Mouse (Mus musculus) lung, adult 2 months (tissue): Measurements from ENCODE around the gene Pabpn1l. TPM values are rescaled to one million over a fixed set of nuclear protein-coding genes. Genes with fewer than 3 reads are reported as not detected.

Source experiments
- DNase-seq: peaks from one replicate; pipeline ENCODE4 v3.0.0; 2022
- H3K4me1 ChIP-seq: fragments of 200-500 bp; 2 replicates; pipeline ENCODE4 v1.6.1; 2011; ENCODE audit warnings: low read length; ENCODE audit not compliant: control insufficient read depth, insufficient read depth
- H3K4me3 ChIP-seq: fragments of 200-500 bp; replicated peaks from 2 replicates; pipeline ENCODE3; 2011; ENCODE audit warnings: low read depth, mild to moderate bottlenecking, control low read depth, low read length; ENCODE audit errors: extremely low read depth
- CTCF ChIP-seq: fragments of 200-500 bp; IDR thresholded peaks from 2 replicates; pipeline ENCODE4 v1.5.1; 2011; ENCODE audit warnings: mild to moderate bottlenecking, low read length, control low read depth; ENCODE audit not compliant: insufficient read depth
- POLR2A ChIP-seq: fragments of 200-500 bp; IDR thresholded peaks from 2 replicates; pipeline ENCODE4 v1.6.1; 2011; ENCODE audit warnings: low read depth, mild to moderate bottlenecking, control low read depth, low read length, borderline replicate concordance; ENCODE audit errors: extremely low read depth
- WGBS: fragments of 180-500 bp; shearing (Covaris S2); methylation state at CpG from one replicate; pipeline ENCODE4 v1.1.7; 2018; 5-methylcytosine and 5-hydroxymethylcytosine counted together
- polyA plus RNA-seq: library from polyadenylated mRNA; depleted of rRNA; stranded (reverse); fragments of >200 nt; gene quantifications from 2 replicates; pipeline ENCODE4 v1.2.3, GENCODE M21; 2012

Pabpn1l gene
- polyA plus RNA-seq, 1 experiment = not detected

DNA sequence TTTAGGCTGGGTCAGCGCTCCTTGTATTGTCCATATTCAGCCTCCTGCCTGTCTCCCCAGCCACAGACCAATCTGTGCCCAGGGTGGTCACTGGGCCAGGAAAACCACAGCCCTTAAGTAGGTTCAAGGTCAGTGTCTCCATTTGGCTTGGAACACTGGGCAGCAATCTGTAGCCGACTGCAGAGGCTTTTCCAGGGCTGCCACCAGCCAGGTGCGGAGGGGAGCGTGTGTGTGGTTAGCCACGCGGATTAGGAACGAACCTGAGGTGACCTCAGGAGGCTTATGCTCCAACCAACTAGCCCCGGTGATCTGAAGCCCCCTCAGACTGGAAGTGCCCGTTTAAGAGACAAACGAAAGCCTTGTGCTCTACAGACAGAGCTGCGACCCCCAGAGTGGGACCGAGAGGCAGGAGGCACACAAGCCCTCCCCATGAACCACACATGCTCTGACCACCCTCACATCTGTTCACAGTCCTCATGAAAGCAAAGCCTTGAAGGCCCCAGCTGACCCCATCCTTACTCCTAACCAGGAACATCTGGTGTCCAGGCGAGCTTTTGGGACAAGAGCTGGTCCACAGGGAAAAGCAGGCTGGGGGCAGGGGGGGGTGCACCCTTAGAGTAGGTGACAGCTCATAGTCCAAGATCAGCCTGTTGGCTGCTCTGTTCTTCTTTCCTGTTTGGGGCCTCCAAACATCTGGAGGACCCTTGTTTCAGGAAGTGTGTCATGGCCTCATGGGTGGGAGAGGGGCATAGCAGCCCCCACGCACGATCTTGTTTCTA lies 25.8 kb upstream of the Pabpn1l start:
- Histone ChIP-seq H3K4me3 (no peak overlapping the region), H3K4me1 (no peaks in the 10 kb centered on the region; the same call in 1 of the 2 replicates)
- no peak for DNase-seq
- WGBS = 74% methylated on average over 15 of the region's 15 CpGs
- TF ChIP-seq POLR2A (no peak), CTCF (no peak)

DNA sequence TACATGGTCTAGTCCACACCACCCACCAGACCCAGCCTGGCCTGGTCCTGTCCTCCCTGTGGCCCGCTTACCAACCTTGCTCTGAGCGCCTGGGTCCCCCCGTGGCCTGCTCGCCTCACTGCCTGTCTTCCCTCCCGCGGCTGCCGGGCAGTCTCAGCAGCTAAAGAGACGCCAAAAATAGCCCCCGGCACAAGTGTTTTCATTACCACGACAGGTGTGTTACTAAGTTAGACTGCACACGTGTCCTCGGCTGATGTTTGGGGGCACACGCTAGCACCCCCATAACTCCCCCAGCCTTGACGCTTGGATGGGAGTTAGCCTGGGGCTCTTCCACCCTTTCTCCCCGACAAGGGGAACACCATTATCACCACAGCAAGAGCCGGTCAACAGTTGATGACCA lies 23.8 kb upstream of the Pabpn1l start:
- DNase-seq = no peak
- Histone ChIP-seq H3K4me1 (peaks cover 6% of the 10 kb centered on the region), H3K4me3 (no peak overlapping the region)
- TF ChIP-seq POLR2A (no peak), CTCF (no peak)
- WGBS = 87% methylated on average over 16 of the region's 16 CpGs

DNA sequence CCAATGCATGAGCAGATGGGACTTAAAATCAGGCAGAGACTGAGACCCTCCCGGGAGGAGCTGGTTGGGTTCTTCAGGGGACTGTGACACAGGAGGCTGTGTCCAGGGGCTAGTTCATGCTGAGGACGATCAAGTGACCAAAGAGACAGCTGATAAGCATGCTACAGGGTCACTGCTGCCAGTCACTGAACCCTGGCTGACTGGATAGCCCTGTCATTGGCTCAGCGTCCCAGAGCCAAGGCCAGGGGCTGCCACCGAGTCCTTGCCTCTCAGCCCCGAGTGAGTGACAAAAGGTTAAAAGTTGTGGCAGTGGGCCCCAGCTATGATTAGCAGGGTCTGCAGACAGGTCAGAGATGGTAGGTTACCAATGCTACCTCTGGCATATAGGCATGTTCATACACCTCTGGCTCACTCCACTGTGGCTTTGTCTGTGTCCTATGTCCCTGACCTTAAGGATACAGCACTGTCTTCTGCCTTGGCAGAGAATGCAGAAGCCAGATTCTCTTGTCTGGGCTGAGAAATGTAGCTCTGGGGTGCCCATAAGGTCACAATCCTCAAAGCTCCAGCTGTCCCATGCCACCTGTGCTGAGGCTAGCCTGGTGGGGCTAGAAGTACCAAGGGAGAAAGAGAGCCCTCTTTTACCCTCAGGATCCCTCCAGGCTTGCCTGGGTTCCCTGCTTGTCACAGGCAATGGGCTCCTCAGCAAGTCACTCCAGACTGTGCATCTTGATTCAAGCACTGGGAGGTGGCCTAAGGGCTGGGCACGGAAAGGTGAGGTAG lies 21.8 kb upstream of the Pabpn1l start:
- no peak for DNase-seq
- WGBS = 78% methylated on average over 6 of the region's 6 CpGs

DNA sequence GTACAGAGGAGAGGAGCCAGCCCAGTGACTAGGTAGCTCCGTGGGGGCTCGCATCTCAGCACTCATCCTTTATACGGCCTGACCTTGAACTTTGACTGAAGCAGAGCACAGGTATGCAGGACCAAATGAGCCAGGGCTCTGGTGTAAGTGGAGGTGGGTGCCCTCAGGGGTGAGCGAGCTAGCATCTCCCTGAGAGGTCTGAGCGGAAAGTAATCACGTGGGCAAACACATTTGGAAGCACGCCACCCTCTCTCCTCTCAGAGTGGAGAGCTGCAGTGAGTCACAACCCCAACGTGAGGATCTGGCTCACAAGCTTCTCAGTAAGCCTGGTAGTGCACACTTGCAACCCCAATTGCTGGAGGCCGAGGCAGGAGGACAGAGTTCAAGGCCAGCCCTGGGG lies 19.5 kb upstream of the Pabpn1l start:
- peak; percentile 68 for DNase-seq
- 46% methylated on average over 9 of the region's 9 CpGs for WGBS

More for the DNA sequence above, 21.8 kb upstream of the Pabpn1l start:
- no peak overlapping the region for H3K4me3 ChIP-seq
- TF ChIP-seq CTCF = no peak
- TF ChIP-seq POLR2A = no peak
- peaks cover 18% of the 10 kb centered on the region for H3K4me1 ChIP-seq

DNA sequence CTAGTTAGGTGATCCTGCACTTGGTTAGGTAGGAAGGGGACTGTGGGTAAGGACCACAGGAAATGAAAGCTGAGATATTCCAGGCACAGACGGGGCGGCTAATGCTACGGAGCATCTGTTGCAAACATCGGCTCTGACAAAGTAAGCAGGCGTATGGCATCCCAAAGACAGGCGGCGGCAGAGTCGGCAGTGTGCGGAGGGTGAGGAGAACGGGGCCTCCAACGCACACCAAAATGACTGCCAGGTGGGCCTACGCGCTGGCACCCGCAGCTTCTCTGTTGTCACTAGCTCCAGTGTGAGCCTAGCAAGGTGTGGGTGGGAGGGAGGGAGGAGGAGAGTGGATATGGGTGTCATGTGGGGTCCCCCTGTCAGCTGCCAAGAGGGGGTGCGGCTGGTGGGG lies 18.9 kb upstream of the Pabpn1l start:
- peaks cover 22% of the 10 kb centered on the region for H3K4me1 ChIP-seq
- no peak overlapping the region for H3K4me3 ChIP-seq
- TF ChIP-seq CTCF (no peak), POLR2A (no peak)
- no peak for DNase-seq
- WGBS = 77% methylated on average over 15 of the region's 15 CpGs

More for the DNA sequence above, 19.5 kb upstream of the Pabpn1l start:
- TF ChIP-seq CTCF (no peak), POLR2A (no peak)
- H3K4me3 ChIP-seq = no peak overlapping the region
- peaks cover 22% of the 10 kb centered on the region for H3K4me1 ChIP-seq

DNA sequence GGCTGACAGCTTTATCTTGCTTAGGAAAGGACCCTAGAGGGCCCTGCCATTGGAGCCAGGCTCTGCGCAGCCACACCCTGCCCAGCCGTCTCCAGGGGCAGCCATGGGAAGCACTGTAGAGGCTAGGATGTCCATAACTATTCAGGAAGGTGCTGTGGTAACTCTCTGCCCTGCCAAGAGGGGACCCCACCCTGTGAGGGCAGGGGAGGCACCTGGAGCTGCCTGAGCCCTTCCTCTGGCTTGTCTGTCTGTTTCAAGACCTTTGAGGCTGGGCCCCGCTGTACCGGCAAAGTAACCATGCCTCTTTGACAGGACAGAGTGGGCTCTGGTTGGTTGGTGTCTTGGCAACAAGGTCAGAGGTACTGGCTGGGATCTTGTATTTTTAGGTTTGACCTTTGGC lies 18.3 kb upstream of the Pabpn1l start:
- H3K4me1 ChIP-seq = peaks cover 22% of the 10 kb centered on the region
- WGBS = 89% methylated on average over 4 of the region's 4 CpGs
- DNase-seq = no peak
- no peak overlapping the region for H3K4me3 ChIP-seq
- TF ChIP-seq POLR2A (no peak), CTCF (no peak)

DNA sequence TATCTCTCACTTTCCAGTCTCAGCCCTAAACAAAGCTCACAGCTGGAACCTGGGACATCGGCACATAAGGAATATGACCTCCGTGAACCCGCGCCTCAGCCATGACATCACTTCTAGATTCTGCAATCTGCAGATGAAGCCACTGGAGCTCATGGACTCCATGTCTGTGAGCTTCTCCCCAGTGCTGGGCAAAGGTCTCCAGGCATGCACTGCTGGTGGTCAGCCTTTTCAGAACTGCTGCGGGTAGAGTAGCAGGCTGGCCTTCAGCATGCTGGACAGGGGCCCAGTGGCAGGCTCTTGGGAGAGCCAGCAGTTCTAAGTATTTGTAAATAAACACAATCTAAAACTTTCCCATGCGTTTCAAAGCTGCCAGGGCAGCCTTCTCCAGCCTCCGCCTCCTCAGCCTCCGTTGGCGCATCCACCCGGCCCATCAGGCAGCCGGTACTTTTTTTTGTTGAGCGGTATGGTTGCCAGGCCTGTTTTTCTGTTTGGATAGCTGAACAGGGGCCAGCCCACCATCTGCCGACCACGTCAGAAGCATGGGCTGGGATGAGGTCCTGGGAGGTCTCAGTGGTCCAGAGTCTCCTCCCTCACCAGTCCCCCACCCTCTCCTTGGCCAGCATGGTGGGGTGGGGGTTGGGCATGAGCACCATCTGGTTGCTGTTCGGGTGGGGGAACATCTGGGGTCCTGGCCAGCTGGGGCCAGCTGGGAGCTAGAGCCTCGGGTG lies 17.1 kb upstream of the Pabpn1l start:
- no peak for TF ChIP-seq CTCF
- TF ChIP-seq POLR2A = no peak
- peak; percentile 52 for DNase-seq
- peaks cover 22% of the 10 kb centered on the region for H3K4me1 ChIP-seq
- H3K4me3 ChIP-seq = no peak overlapping the region
- WGBS = 28% methylated on average over 16 of the region's 16 CpGs

DNA sequence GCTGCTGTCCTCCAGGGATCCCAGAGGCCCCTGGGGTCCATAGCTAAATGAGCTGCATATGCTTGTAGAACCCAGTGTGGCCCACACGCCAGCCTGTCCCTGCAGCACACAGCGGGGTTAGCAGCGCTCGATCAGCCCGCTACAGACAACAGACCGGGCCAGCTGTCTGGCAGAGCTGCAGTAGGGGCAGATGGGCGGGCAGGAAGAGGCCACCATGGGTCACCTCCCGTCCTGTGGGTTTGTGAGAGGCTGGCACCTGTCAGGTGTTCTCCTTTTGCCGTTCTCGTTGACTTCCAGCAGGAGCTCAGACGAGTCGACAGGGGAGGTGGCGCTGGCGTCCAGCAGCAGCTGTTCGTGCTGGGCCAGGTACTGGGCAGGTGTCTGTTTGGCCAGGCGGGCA lies 16.1 kb upstream of the Pabpn1l start:
- DNase-seq = no peak
- WGBS = 69% methylated on average over 16 of the region's 16 CpGs
- Histone ChIP-seq H3K4me1 (peaks cover 22% of the 10 kb centered on the region), H3K4me3 (no peak overlapping the region)
- TF ChIP-seq CTCF (no peak), POLR2A (no peak)

DNA sequence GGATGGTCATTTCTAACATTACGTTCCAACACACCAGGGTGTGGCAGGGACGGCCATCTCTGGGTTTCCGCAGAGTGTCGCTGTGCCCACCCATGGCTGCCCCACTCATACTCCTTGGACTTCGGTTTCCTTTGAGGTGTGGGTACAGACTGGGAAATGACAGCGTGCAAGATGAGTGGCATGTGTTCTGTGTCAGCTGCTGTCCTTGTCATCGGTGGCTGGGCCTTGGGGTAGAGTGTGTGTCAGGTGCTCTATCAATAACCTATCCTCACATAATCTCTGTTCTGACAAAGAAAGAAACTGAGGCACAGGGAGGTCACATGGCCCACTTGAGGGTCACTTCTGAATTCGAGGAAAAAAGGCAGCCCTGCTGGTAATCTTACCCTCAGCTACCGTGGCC lies 14.7 kb upstream of the Pabpn1l start:
- no peak for TF ChIP-seq POLR2A
- TF ChIP-seq CTCF = no peak
- 80% methylated on average over 9 of the region's 9 CpGs for WGBS
- Histone ChIP-seq H3K4me3 (no peak overlapping the region), H3K4me1 (peaks cover 17% of the 10 kb centered on the region)
- no peak for DNase-seq

DNA sequence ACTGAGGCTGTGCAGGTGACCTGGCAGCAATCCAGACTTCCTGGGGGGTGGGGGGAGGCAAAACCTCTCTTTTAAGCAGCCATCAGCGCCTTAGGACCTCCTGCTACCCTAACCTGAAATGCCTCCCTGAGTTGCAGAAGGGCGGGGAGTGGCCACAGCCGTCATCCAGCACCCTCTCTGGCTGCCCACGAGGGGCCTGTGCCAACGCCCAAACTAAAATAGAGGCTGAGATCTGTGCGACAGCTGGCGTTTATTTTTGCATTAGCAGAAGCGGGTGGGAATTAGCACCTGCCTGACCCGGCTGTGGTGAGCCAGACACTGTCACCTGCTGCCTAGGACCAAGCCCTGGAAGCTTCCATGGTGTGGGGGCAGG lies 14.2 kb upstream of the Pabpn1l start:
- TF ChIP-seq CTCF (no peak), POLR2A (no peak)
- Histone ChIP-seq H3K4me3 (no peak overlapping the region), H3K4me1 (peaks cover 17% of the 10 kb centered on the region)
- no peak for DNase-seq
- 58% methylated on average over 9 of the region's 9 CpGs for WGBS
